Mouse (Mus musculus) lung, adult 18-20 months (tissue): ENCODE data around the gene Plcb4.

Experiments
- DNase-seq, 2 experiments: peaks; one replicate each; pipeline ENCODE4 v3.0.0; 2022; ENCODE audit warnings: mixed read lengths in 2 of 2

The Plcb4 gene

GRCm38 (mm10) chr2:135811453-135812101 lies 152.8 kb downstream of the Plcb4 start:
- DNase-seq: no peak

DNA sequence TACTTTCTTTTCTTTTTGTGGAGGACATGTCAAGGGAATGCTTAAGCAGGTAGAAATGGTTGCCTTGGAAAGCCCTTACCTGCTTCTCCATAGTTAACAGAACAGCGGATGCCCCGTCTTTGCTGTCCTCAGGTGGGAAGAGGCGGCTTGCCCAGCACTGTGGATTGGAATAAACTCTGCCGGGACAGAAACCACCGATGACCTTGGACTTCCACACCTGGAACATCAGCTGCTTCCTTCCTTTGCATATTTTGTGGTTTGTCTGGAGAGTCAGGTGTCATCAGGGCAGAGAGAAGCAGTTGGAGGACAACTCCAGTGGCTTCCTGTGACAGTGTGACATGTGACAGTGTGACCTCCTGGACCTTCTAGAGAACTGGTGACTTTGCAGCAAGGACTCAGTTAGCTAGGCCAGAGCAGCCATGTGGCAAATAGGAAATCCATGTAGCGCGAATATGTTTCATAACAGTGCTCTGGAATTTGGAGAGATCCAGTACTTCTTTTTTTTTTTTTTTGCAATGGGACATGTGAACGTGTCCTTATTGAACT lies 154.0 kb downstream of the Plcb4 start:
- DNase-seq: no peak

DNA sequence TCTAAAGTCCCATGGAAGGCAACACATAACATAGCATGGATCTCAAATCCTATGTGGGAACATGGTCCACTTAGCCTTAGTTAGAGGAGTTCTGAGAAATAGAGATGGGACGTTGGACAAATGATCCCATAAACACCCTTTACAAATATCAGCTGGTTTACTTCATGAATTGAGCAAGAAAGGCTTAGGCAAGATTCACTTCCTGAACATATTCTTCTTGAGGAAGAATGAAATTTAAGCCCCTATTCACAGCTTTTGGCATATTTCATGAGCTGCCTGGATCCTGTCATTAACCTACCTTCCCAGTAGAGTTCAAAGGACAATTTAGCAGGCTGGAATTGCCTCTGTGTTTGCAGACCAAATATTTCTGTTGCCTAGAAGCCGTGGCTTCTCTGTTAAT lies 161.9 kb downstream of the Plcb4 start:
- DNase-seq: no peak

DNA sequence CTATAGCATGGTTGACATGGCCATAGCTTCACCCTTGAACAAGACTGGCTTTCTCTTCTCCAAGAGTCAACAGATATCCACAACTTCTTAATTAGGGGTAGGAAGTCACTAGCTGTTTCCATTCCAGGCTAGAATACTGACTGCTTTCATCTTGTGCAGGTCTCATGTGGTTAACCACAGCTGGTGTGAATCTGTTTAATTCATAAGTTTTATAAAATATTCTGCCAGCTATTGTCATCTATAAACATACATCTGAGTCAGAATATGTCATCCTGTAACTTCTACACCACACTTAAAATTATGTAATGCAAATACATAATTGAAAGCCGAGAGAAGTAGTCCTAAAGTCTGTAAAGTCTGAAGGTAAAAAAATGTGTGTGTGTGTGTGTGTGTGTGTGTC lies 164.9 kb downstream of the Plcb4 start:
- no peak for DNase-seq

DNA sequence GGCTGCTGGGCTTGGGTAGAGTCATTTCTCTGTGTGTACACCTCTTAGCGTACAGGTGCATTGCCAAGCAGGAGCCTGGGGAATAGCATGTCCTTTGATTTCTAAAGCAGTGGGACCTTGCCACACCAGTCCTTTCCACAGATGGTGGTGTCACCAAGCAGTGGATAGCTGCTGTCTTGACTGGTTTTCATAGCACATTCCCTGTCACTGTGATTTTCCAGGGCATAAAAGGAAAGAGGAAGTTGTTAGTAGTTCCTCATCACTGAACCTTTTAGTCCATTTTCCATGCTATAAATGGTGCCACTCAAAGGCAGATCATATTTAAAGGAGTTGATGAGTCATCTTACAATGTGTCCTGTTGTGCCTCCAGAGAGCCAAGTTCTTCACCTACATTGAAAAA lies 165.9 kb downstream of the Plcb4 start:
- no peak for DNase-seq

DNA sequence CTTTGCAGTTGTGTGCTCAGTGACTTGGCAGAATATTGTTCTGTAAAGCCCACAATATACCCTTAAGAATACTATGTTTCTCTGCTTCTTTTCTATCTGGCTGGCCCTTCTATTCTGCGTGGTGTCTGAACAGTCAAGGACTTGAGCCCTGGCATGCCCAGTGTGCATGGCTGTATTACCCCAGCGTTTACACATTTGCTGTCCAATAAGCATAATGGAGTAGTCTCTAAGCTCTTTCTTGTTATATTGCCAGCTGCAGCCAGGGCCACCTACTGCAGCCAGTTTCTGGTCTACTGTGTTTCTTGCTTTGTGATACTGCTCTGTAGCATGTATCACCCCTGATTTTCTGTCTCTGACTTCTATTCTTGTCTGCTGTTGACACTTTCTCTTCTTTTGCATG lies 166.8 kb downstream of the Plcb4 start:
- DNase-seq: no peak

DNA sequence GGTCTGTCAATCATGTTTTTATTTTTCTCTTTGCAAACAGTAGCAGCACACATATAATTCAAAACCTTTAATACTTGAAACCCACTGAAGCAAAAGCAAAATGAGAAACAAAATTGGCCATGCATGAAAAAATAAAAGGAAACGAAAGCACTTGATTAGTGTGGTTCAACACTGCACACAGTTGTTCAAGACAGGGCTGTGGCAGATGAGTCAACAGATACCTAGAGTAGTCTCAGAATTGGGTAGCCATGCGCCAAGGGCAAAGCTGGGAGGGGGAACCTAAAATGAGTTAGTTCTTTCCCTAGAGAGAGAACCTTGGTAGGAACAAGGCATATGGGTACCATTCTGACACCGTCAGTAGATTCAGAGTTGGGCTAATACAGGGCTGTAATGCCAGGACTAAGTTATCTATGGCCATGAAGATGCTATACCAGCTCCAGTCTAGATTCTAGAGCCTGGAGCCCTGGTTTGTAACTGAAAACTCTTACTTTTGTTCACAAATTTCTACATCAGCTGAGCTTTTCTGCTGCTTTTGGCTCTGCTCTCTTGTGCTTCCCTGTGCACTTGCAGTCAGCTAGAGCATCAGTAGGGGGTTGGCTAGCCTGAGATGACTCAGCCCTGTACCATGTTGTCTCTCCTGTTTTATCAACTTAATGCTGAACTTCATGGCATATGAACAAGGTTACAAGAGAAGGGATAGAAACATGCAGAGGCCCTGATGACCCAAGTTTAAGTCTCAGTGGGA lies 168.0 kb downstream of the Plcb4 start:
- no peak for DNase-seq

- DNase-seq: no peak
These were observed 169.6 kb downstream of the Plcb4 start for GRCm38 (mm10) chr2:135828446-135828845.

GRCm38 (mm10) chr2:135833743-135834142 lies 174.9 kb downstream of the Plcb4 start:
- DNase-seq: no peak

GRCm38 (mm10) chr2:135834435-135834834 lies 175.6 kb downstream of the Plcb4 start:
- no peak for DNase-seq

DNA sequence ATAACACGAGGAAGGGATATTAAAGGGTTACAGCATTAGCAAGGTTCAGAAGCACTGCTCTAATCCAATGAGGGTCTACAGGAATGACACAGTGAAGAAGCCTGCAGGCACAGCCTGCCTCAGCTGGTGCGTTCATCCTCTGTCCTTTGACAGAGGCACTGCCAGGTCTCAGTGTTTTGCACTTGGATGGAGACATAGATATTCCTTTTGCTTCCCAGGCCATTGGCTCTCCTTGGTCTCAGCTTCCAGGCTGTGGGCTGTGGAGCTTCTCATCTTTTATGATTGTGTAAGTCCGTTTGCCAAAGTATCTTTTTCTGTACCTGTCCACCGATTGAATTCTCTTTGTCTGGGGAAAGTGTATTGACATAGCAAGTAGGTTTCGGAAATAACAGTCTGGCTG lies 177.1 kb downstream of the Plcb4 start:
- DNase-seq: no peak

GRCm38 (mm10) chr2:135836426-135836825 lies 177.6 kb downstream of the Plcb4 start:
- no peak for DNase-seq

- DNase-seq: no peak
These were observed 178.9 kb downstream of the Plcb4 start for GRCm38 (mm10) chr2:135837730-135838129.

- DNase-seq: no peak
These were observed 179.3 kb downstream of the Plcb4 start for GRCm38 (mm10) chr2:135838135-135838534.

DNA sequence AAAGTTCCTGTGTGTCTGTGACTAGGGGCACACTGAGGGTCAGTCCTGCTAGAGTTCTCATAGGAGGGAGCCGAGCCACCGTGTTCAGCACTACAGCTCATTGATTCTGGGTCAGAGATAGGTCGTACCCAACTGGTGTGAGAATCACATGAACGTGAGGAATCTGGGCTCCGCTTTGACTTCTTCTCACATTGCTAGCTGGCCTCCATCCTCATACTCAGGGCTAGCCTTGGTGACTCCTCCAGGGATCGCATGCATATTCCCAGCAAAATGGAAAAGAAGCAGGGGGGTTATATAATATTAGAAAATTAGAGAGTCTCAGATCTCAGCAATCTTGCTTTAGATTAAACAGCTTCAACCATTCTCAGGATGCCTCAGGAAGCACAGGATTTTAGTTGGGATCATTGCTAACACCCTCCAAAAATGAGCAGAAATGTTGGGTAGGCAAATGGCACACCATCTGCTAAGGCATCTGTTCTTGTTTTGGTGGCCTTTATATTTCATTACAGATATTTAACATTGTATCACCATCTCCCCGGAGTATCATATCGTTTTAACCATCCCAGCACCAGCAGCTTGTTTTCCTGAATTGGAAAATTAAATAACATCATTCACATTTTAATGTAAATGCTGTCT lies 180.0 kb downstream of the Plcb4 start:
- no peak for DNase-seq

GRCm38 (mm10) chr2:135843721-135844120 lies 184.9 kb downstream of the Plcb4 start:
- DNase-seq: no peak

- no peak for DNase-seq
These were observed 188.1 kb downstream of the Plcb4 start for GRCm38 (mm10) chr2:135846903-135847302.

DNA sequence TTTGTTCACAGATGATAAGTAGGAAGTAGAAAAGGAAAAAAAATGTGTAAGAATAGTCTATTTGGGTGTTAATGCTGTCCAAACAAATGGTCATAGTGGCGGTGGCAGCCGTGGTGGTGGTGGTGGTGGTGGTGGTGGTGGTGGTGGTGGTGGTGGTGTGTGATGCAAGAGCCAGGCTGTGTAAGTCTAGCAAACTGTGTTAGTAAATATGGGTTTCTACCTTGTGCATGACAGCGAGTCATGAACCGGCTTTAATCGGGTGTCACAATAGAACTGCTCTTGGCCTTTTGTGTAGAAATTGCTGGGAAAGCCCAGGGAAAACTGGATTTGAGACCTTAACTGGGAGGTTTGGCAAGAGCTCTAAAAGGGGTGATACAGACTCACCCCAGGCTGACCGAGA lies 188.9 kb downstream of the Plcb4 start:
- DNase-seq: no peak

GRCm38 (mm10) chr2:135848169-135848568 lies 189.4 kb downstream of the Plcb4 start:
- no peak for DNase-seq

DNA sequence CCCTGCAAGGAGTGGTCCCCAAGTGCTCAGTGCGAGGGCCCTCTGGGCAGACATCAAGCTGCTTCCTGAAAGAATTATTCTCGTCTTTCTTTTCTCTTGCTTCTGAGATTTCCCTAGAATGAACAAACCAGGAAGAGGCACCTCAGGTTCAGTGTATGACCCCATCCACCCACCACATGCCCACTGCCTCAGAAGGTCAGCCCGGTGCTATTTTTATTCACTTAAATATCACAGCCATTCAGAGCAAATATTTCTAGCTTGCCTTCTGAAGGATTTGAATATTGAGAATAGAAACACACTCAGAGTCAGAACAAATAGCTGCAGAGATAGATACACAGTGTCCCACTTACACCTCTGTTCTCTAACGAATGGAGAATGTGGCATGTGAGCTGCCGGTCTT lies 193.2 kb downstream of the Plcb4 start:
- no peak for DNase-seq

DNA sequence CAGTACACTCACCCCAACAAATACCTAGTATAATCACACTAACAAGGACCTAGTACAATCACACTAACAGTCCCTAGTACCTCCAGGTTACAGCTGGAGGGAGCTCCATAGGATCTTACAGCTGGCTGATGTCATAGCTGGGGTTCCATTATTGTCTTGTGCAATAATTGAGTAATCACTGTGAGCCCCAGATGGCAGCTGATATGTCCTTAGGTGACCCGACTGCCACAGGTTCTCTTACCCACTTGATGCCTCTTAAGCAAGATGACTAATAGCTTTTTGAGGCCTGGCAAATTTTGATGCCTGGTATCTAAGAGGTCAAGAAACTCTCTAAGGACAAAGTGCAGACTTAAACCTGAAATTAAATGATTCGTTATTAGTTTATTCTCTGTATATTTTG lies 194.3 kb downstream of the Plcb4 start:
- peak; percentile 65 to 75 for DNase-seq

GRCm38 (mm10) chr2:135854059-135854458 lies 195.2 kb downstream of the Plcb4 start:
- no peak for DNase-seq

DNA sequence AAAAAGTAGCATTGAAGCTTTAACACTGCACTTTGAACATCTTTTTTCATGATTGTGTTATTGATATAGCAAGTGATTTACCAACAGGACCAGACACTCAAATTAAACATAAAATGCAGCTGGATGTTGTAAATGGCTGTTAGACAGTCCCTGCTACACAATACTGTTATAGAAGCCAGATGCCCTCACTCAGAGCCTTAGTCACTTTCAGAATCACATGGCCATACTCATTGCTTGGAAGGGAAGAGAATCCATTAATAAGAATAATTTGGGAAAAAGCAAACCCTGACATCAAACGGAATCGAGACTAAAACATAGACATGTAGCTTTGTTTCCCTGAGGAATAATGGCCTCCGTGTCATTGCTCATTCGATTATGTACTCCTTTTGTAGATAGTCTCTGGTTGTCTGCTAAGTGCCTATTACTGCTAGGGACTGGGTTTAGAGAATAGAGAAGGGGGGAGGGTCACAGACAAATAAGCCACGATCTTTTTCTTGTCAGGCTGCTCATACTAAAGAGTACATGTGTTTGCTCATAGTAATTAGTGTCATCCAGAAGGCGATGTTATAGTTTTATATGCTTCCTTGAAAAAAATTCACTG lies 197.2 kb downstream of the Plcb4 start:
- no peak for DNase-seq
